Mouse (Mus musculus): ENCODE results near the gene Prkn. TPM values are rescaled to one million over a fixed set of nuclear protein-coding genes. Genes with fewer than 3 reads are reported as not detected.

The Prkn gene
- polyA plus RNA-seq, 1 experiment from 2014 or later = 1.5 TPM

DNA sequence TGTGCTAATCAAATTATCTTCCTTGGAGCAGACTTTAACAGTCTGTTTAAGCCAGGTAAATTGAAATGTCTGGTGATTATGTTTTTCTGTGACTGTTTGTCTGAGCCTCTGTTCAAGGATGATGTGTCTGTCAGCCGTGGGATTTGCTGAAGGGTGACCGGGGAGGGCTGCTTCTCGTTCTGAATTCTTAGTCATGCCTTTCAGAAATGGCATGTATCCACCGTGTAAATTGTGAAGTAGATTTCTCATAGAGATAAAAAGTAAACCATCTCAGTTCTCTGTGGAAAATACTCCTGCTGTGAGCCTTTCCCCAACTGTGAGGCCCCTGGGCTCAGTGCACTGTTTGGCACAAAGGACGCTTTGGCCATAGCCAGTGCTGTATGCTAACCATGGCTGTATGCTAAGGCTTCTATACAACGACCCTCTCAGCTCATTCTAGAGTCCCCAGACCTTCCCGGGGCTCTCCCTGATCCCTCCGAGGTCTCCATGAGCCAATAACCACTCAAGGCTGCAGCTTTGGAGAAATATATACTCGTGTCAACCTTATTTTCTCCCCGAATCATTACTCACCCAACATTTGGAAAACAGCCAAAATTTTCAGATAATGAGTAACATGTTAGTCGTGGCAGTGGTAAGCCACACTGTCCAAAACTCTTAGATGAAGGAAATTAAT is 552.6 kb downstream of the Prkn start:
- H3K27me3 ChIP-seq (replicated peaks) = no peaks in the 10 kb centered on the region
- H3K9me3 ChIP-seq = no peaks in the 10 kb centered on the region
- H3K4me2 ChIP-seq (replicated peaks) = no peak overlapping the region
- no peak for ATAC-seq
- no peak overlapping the region for H3K27ac ChIP-seq
- no peak overlapping the region for H3K9ac ChIP-seq
- H3K36me3 ChIP-seq = no peaks in the 10 kb centered on the region
- H3K4me3 ChIP-seq (replicated peaks) = no peak overlapping the region
- 64% methylated on average over 11 of the region's 11 CpGs for WGBS
- H3K4me1 ChIP-seq (replicated peaks) = no peaks in the 10 kb centered on the region

DNA sequence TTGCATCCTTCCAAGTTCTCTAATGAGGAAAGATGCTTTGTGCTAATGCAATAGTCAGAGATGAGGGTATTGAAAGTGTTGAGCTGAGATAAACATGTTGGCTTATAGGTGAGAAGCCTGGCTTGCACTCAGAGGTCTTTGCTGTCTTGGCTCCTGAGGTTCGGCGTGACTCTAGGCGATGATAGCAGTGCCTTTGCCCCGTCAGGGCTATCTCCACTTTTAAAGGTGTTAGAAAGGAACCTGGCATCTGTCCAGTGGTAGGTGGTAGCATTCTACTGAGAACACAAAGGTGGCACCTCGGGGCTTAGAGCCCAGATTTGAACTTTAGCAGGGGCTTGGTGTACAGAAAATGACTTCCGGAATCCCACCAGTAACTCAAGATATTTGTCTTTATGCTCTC is 554.4 kb downstream of the Prkn start:
- ATAC-seq = no peak
- Histone ChIP-seq H3K4me3 (replicated peaks) (no peak overlapping the region), H3K9ac (no peak overlapping the region), H3K4me2 (replicated peaks) (no peak overlapping the region), H3K9me3 (no peaks in the 10 kb centered on the region), H3K27me3 (replicated peaks) (no peaks in the 10 kb centered on the region), H3K27ac (no peak overlapping the region), H3K36me3 (no peaks in the 10 kb centered on the region), H3K4me1 (replicated peaks) (no peaks in the 10 kb centered on the region)
- WGBS = 91% methylated on average over 6 of the region's 6 CpGs

GRCm38 (mm10) chr17:11397678-11398077 is 557.5 kb downstream of the Prkn start:
- no peaks in the 10 kb centered on the region for H3K4me1 ChIP-seq (replicated peaks)
- H3K36me3 ChIP-seq = no peaks in the 10 kb centered on the region
- 84% methylated on average over 4 of the region's 4 CpGs for WGBS
- no peaks in the 10 kb centered on the region for H3K9me3 ChIP-seq
- H3K27ac ChIP-seq = no peak overlapping the region
- H3K9ac ChIP-seq = no peak overlapping the region
- no peak for ATAC-seq
- H3K27me3 ChIP-seq (replicated peaks) = no peaks in the 10 kb centered on the region
- H3K4me2 ChIP-seq (replicated peaks) = no peak overlapping the region
- H3K4me3 ChIP-seq (replicated peaks) = no peak overlapping the region

GRCm38 (mm10) chr17:11402225-11402875 is 562.2 kb downstream of the Prkn start:
- no peaks in the 10 kb centered on the region for H3K36me3 ChIP-seq
- H3K4me1 ChIP-seq (replicated peaks) = no peaks in the 10 kb centered on the region
- H3K27ac ChIP-seq = no peak overlapping the region
- H3K9ac ChIP-seq = no peak overlapping the region
- no peak overlapping the region for H3K4me3 ChIP-seq (replicated peaks)
- 87% methylated on average over 2 of the region's 2 CpGs for WGBS
- no peaks in the 10 kb centered on the region for H3K9me3 ChIP-seq
- ATAC-seq = no peak
- no peak overlapping the region for H3K4me2 ChIP-seq (replicated peaks)
- H3K27me3 ChIP-seq (replicated peaks) = no peaks in the 10 kb centered on the region

DNA sequence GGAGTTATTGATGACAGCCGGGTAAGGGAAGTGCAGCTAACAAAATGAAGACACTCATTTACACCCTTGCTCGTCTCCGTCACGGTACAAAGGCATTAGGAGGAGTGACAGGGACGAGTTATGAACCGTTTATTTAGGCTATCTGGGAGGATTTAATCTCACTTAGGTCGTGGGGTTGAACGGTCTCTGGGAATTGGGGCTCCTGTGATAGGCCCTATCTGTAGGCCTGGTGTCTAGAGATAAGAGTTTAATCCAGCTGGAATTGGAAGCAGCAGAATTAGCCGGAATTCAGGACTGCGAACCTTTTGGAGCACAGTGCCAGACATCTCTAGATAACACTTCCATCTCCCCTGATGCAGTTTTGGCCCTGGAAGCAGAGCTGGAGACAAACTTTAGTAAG is 571.2 kb downstream of the Prkn start:
- Histone ChIP-seq H3K4me2 (replicated peaks) (no peak overlapping the region), H3K9ac (no peak overlapping the region), H3K27me3 (replicated peaks) (no peaks in the 10 kb centered on the region), H3K4me3 (replicated peaks) (no peak overlapping the region), H3K27ac (no peak overlapping the region), H3K4me1 (replicated peaks) (no peaks in the 10 kb centered on the region), H3K36me3 (no peaks in the 10 kb centered on the region), H3K9me3 (no peaks in the 10 kb centered on the region)
- 34% methylated on average over 10 of the region's 10 CpGs for WGBS
- no peak for ATAC-seq

DNA sequence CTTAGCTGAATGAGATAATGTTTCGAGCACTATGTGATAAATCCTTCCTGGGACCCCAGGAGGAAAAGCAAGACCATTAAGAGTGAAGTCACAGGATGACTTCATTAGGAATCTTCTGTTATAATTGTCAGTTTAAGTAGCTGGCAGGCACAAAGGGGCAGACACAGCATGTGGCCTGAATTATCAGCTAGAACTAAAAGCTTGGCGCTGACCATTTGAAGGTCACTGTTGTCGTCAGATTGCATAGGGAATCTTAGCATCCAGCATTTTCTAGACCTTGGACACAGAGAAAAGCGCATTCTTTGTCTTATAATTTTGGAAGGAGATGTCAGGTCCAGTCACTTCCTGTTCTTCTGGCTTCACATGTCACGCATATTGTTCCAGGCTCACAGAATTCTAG is 573.5 kb downstream of the Prkn start:
- H3K9ac ChIP-seq = no peak overlapping the region
- H3K9me3 ChIP-seq = no peaks in the 10 kb centered on the region
- H3K4me2 ChIP-seq (replicated peaks) = no peak overlapping the region
- 80% methylated on average over 5 of the region's 5 CpGs for WGBS
- no peaks in the 10 kb centered on the region for H3K27me3 ChIP-seq (replicated peaks)
- no peaks in the 10 kb centered on the region for H3K36me3 ChIP-seq
- H3K27ac ChIP-seq = no peak overlapping the region
- no peaks in the 10 kb centered on the region for H3K4me1 ChIP-seq (replicated peaks)
- ATAC-seq = no peak
- no peak overlapping the region for H3K4me3 ChIP-seq (replicated peaks)

- no peak overlapping the region for H3K9ac ChIP-seq
- 61% methylated on average over 4 of the region's 4 CpGs for WGBS
- no peak overlapping the region for H3K27ac ChIP-seq
- no peaks in the 10 kb centered on the region for H3K36me3 ChIP-seq
- no peaks in the 10 kb centered on the region for H3K27me3 ChIP-seq (replicated peaks)
- H3K4me3 ChIP-seq (replicated peaks) = no peak overlapping the region
- no peaks in the 10 kb centered on the region for H3K4me1 ChIP-seq (replicated peaks)
- no peak for ATAC-seq
- H3K4me2 ChIP-seq (replicated peaks) = no peak overlapping the region
- no peaks in the 10 kb centered on the region for H3K9me3 ChIP-seq
These were observed 574.1 kb downstream of the Prkn start for GRCm38 (mm10) chr17:11414288-11414687.

DNA sequence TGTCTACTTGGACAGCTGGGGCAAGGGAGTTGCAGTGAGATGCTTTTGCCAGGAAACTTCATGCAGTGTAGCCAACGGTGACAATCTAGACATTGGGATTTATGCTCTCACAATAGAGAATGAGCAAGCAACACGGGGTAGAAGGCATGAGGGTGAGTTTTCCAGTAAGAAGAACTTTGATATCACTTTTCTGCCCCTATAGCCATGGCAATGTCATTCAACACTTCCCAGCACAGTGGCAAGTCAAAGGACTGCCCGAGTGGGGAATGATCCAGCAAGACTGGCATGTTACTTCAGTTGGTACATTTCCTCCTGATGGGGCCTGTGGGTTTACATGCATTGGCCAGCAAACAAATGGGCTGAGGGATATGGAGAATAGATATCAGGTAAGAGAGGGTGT is 577.0 kb downstream of the Prkn start:
- WGBS = 82% methylated on average over 3 of the region's 3 CpGs
- no peak overlapping the region for H3K27ac ChIP-seq
- no peak overlapping the region for H3K4me3 ChIP-seq (replicated peaks)
- no peaks in the 10 kb centered on the region for H3K27me3 ChIP-seq (replicated peaks)
- no peak for ATAC-seq
- no peaks in the 10 kb centered on the region for H3K36me3 ChIP-seq
- H3K9me3 ChIP-seq = no peaks in the 10 kb centered on the region
- no peak overlapping the region for H3K9ac ChIP-seq
- H3K4me1 ChIP-seq (replicated peaks) = no peaks in the 10 kb centered on the region
- no peak overlapping the region for H3K4me2 ChIP-seq (replicated peaks)

GRCm38 (mm10) chr17:11419484-11419883 is 579.3 kb downstream of the Prkn start:
- H3K4me1 ChIP-seq (replicated peaks) = no peaks in the 10 kb centered on the region
- no peaks in the 10 kb centered on the region for H3K9me3 ChIP-seq
- H3K4me2 ChIP-seq (replicated peaks) = no peak overlapping the region
- ATAC-seq = no peak
- H3K27me3 ChIP-seq (replicated peaks) = no peaks in the 10 kb centered on the region
- H3K27ac ChIP-seq = no peak overlapping the region
- no peak overlapping the region for H3K9ac ChIP-seq
- 89% methylated on average over 3 of the region's 3 CpGs for WGBS
- H3K4me3 ChIP-seq (replicated peaks) = no peak overlapping the region
- H3K36me3 ChIP-seq = no peaks in the 10 kb centered on the region

DNA sequence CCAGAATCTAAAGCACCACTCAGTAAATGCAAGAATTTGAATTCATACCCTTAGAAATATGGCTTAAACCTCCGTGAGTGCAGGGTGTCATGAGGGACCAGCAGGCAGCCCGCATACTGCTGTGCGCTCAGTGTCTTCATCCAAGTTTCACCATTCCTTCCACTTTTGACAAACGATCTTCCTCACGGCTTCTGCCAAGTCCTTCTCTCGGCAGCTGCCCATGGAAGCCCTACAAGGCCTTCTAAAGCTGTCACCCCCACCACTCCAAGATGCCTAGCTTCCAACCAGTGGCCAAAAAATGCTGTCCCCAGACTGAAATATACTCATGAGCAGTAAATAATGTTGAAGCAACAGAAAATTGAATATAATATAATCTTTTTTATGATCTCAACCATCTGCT is 580.7 kb downstream of the Prkn start:
- Histone ChIP-seq H3K9me3 (no peaks in the 10 kb centered on the region), H3K4me3 (replicated peaks) (no peak overlapping the region), H3K27ac (no peak overlapping the region), H3K4me1 (replicated peaks) (no peaks in the 10 kb centered on the region), H3K9ac (no peak overlapping the region), H3K27me3 (replicated peaks) (no peaks in the 10 kb centered on the region), H3K36me3 (no peaks in the 10 kb centered on the region), H3K4me2 (replicated peaks) (no peak overlapping the region)
- ATAC-seq = no peak
- WGBS = 64% methylated on average over 6 of the region's 6 CpGs

- 35% methylated on average over 5 of the region's 5 CpGs for WGBS
- Histone ChIP-seq H3K27me3 (replicated peaks) (no peaks in the 10 kb centered on the region), H3K4me2 (replicated peaks) (no peak overlapping the region), H3K9ac (no peak overlapping the region), H3K4me3 (replicated peaks) (no peak overlapping the region), H3K9me3 (no peaks in the 10 kb centered on the region), H3K27ac (no peak overlapping the region), H3K4me1 (replicated peaks) (no peaks in the 10 kb centered on the region), H3K36me3 (no peaks in the 10 kb centered on the region)
- ATAC-seq = no peak
These were observed 581.2 kb downstream of the Prkn start for GRCm38 (mm10) chr17:11421264-11421940.

GRCm38 (mm10) chr17:11431323-11431722 is 591.1 kb downstream of the Prkn start:
- Histone ChIP-seq H3K9me3 (no peaks in the 10 kb centered on the region), H3K36me3 (no peaks in the 10 kb centered on the region), H3K4me1 (replicated peaks) (no peaks in the 10 kb centered on the region), H3K9ac (no peak overlapping the region), H3K4me3 (replicated peaks) (no peak overlapping the region), H3K4me2 (replicated peaks) (no peak overlapping the region), H3K27ac (no peak overlapping the region), H3K27me3 (replicated peaks) (no peaks in the 10 kb centered on the region)
- no peak for ATAC-seq
- WGBS = 84% methylated on average over 2 of the region's 2 CpGs

- Histone ChIP-seq H3K4me2 (replicated peaks) (no peak overlapping the region), H3K4me1 (replicated peaks) (no peaks in the 10 kb centered on the region), H3K27ac (no peak overlapping the region), H3K9me3 (no peaks in the 10 kb centered on the region), H3K27me3 (replicated peaks) (no peaks in the 10 kb centered on the region), H3K4me3 (replicated peaks) (no peak overlapping the region), H3K9ac (no peak overlapping the region), H3K36me3 (no peaks in the 10 kb centered on the region)
- no peak for ATAC-seq
- whole genome bisulfite sequencing = 89% methylated on average over 2 of the region's 2 CpGs
These were observed 592.4 kb downstream of the Prkn start for GRCm38 (mm10) chr17:11432593-11432992.
